Mouse (Mus musculus) kidney, embryonic 14.5 days (tissue): ENCODE data around the gene Gm20532. TPM values are rescaled to one million over a fixed set of nuclear protein-coding genes. Genes with fewer than 3 reads are reported as not detected.

Experiments used
- ATAC-seq: fragments of 200-750 bp; cut with Nextera tagmentation; 2 replicates; pipeline ENCODE4 v1.8.0; 2017; ENCODE audit warnings: moderate number of reproducible peaks, mild to moderate bottlenecking, moderate TSS enrichment, moderate library complexity; ENCODE audit not compliant: low FRiP score, low TSS enrichment
- H3K27ac ChIP-seq: fragments of 300-500 bp; sonication (generic); 2 replicates; pipeline ENCODE4 v1.5.1; 2014; ENCODE audit warnings: low read depth, mild to moderate bottlenecking, low read length, moderate library complexity, mixed read lengths
- H3K27me3 ChIP-seq: fragments of 300-500 bp; sonication (generic); 2 replicates; pipeline ENCODE4 v1.6.1; 2014; ENCODE audit warnings: mild to moderate bottlenecking, low read length; ENCODE audit not compliant: control insufficient read depth, insufficient read depth
- H3K36me3 ChIP-seq: fragments of 300-500 bp; sonication (generic); 2 replicates; pipeline ENCODE4 v1.6.1; 2014; ENCODE audit warnings: low read length, mixed read lengths; ENCODE audit not compliant: control insufficient read depth, insufficient read depth
- H3K4me1 ChIP-seq: fragments of 300-500 bp; sonication (generic); 2 replicates; pipeline ENCODE4 v1.6.1; 2014; ENCODE audit warnings: low read length, mixed read lengths; ENCODE audit not compliant: control insufficient read depth, insufficient read depth
- H3K4me2 ChIP-seq: fragments of 300-500 bp; sonication (generic); replicated peaks from 2 replicates; pipeline ENCODE4 v1.6.1; 2014; ENCODE audit warnings: low read depth, mild to moderate bottlenecking, low read length
- H3K4me3 ChIP-seq: fragments of 300-500 bp; sonication (generic); 2 replicates; pipeline ENCODE4 v1.5.1; 2014; ENCODE audit warnings: mild to moderate bottlenecking, low read length
- H3K9ac ChIP-seq: fragments of 300-500 bp; sonication (generic); 2 replicates; pipeline ENCODE4 v1.6.1; 2014; ENCODE audit warnings: low read depth, mild to moderate bottlenecking, low read length, moderate library complexity
- H3K9me3 ChIP-seq: fragments of 300-500 bp; sonication (generic); 2 replicates; pipeline ENCODE4 v1.6.1; 2016; ENCODE audit warnings: low read length; ENCODE audit not compliant: control insufficient read depth
- WGBS: fragments of 180-500 bp; shearing (Covaris S2); extraction: QIAGEN DNeasy Blood & Tissue Kit; methylation state at CpG from one replicate; pipeline ENCODE4 v1.1.7; 2014; 5-methylcytosine and 5-hydroxymethylcytosine counted together
- polyA plus RNA-seq: library from polyadenylated mRNA; unstranded; fragments of >200 nt; fragmentation: Nextera tagmentation; extraction: Ambion mirVana; gene quantifications from 2 replicates; pipeline ENCODE4 v1.2.1, GENCODE M21; 2014

Gm20532 gene
- polyA plus RNA-seq, 1 experiment from 2014 or later, result not detected

- Histone ChIP-seq H3K4me3 (no peak overlapping the region), H3K9ac (no peak overlapping the region), H3K27me3 (no peaks in the 10 kb centered on the region), H3K4me2 (no peak overlapping the region), H3K27ac (no peak overlapping the region), H3K9me3 (no peaks in the 10 kb centered on the region), H3K36me3 (no peaks in the 10 kb centered on the region), H3K4me1 (peaks cover 23% of the 10 kb centered on the region)
- no peak for ATAC-seq
- WGBS, result 74% methylated on average over 3 of the region's 3 CpGs
Measured at GRCm38 (mm10) chr2:26626081-26626480, 39.6 kb downstream of the Gm20532 start.

- Histone ChIP-seq H3K9me3 (no peaks in the 10 kb centered on the region), H3K4me3 (peak within 1 kb of the TSS; percentile 48), H3K36me3 (no peaks in the 10 kb centered on the region), H3K4me1 (peaks cover 23% of the 10 kb centered on the region), H3K27me3 (no peaks in the 10 kb centered on the region), H3K27ac (peak within 1 kb of the TSS; percentile 1; the same call in 1 of the 2 replicates), H3K9ac (peak within 1 kb of the TSS; percentile 87), H3K4me2 (peak within 1 kb of the TSS; percentile 97)
- ATAC-seq, result peak; percentile 72
- under 1% methylated on average over 67 of the region's 70 CpGs for WGBS
Measured at GRCm38 (mm10) chr2:26627921-26628739, 41.7 kb downstream of the Gm20532 start, which contains the start of gene Fam69b. TSS of gene Fam69b (plus strand) at chr2:26628457.

- no peaks in the 10 kb centered on the region for H3K27me3 ChIP-seq
- 20% methylated on average over 5 of the region's 5 CpGs for WGBS
- H3K4me2 ChIP-seq, result peak overlapping the region; percentile 97
- H3K4me3 ChIP-seq, result peak overlapping the region; percentile 48
- peak overlapping the region; percentile 1; the same call in 1 of the 2 replicates for H3K27ac ChIP-seq
- peak overlapping the region; percentile 87 for H3K9ac ChIP-seq
- H3K9me3 ChIP-seq, result no peaks in the 10 kb centered on the region
- ATAC-seq, result peak; percentile 36
- H3K4me1 ChIP-seq, result peaks cover 23% of the 10 kb centered on the region
- H3K36me3 ChIP-seq, result peaks cover 3% of the 10 kb centered on the region; the same call in 1 of the 2 replicates
Measured at GRCm38 (mm10) chr2:26628792-26629437, 42.5 kb downstream of the Gm20532 start.

- WGBS, result 70% methylated on average over 16 of the region's 16 CpGs
- H3K36me3 ChIP-seq, result peaks cover 41% of the 10 kb centered on the region
- H3K27ac ChIP-seq, result no peak overlapping the region
- H3K27me3 ChIP-seq, result no peaks in the 10 kb centered on the region
- peaks cover 24% of the 10 kb centered on the region for H3K4me1 ChIP-seq
- no peak overlapping the region for H3K4me2 ChIP-seq
- no peak for ATAC-seq
- H3K9me3 ChIP-seq, result no peaks in the 10 kb centered on the region
- H3K9ac ChIP-seq, result no peak overlapping the region
- H3K4me3 ChIP-seq, result no peak overlapping the region
Measured at GRCm38 (mm10) chr2:26632541-26633395, 46.3 kb downstream of the Gm20532 start.

- no peak overlapping the region for H3K9ac ChIP-seq
- H3K27ac ChIP-seq, result no peak overlapping the region
- no peaks in the 10 kb centered on the region for H3K9me3 ChIP-seq
- peaks cover 29% of the 10 kb centered on the region for H3K4me1 ChIP-seq
- WGBS, result 69% methylated on average over 4 of the region's 4 CpGs
- no peak overlapping the region for H3K4me3 ChIP-seq
- no peak overlapping the region for H3K4me2 ChIP-seq
- no peak for ATAC-seq
- H3K27me3 ChIP-seq, result no peaks in the 10 kb centered on the region
- peaks cover 50% of the 10 kb centered on the region for H3K36me3 ChIP-seq
Measured at GRCm38 (mm10) chr2:26633953-26634530, 47.6 kb downstream of the Gm20532 start.

GRCm38 (mm10) chr2:26634629-26635488 lies 48.4 kb downstream of the Gm20532 start:
- Histone ChIP-seq H3K36me3 (peaks cover 50% of the 10 kb centered on the region), H3K27ac (0 out of 2 replicates have a peak overlapping the region, but pooled peaks have one; percentile 3), H3K9ac (no peak overlapping the region), H3K9me3 (no peaks in the 10 kb centered on the region), H3K4me1 (peaks cover 24% of the 10 kb centered on the region), H3K4me2 (no peak overlapping the region), H3K27me3 (no peaks in the 10 kb centered on the region), H3K4me3 (no peak overlapping the region)
- WGBS, result 70% methylated on average over 12 of the region's 12 CpGs
- 0 out of 2 replicates have a peak, but pooled peaks have one; percentile 8 for ATAC-seq

- Histone ChIP-seq H3K27ac (no peak overlapping the region), H3K9me3 (no peaks in the 10 kb centered on the region), H3K27me3 (no peaks in the 10 kb centered on the region), H3K9ac (no peak overlapping the region), H3K4me2 (no peak overlapping the region), H3K4me1 (peaks cover 19% of the 10 kb centered on the region), H3K4me3 (no peak overlapping the region), H3K36me3 (peaks cover 50% of the 10 kb centered on the region)
- ATAC-seq, result no peak
- WGBS, result 75% methylated on average over 21 of the region's 21 CpGs
Measured at GRCm38 (mm10) chr2:26635489-26636324, 49.3 kb downstream of the Gm20532 start.
